Mouse (Mus musculus): ENCODE data around the gene Ercc6.

GRCm38 (mm10) chr14:32578420-32578819 lies 65.1 kb downstream of the Ercc6 start:
- TF ChIP-seq CTCF (IDR thresholded peaks at IDR 0.05; ENCODE audit: low read depth, low read length) = no peak
- no peak for TF ChIP-seq POLR2AphosphoS5 (IDR thresholded peaks at IDR 0.05; ENCODE audit: insufficient replicate concordance, low read depth, low read length)
- TF ChIP-seq GATA2 (IDR thresholded peaks at IDR 0.05; ENCODE audit: borderline replicate concordance, low read depth, low read length) = no peak

All from G1E (cell line).